In the genomic region with DNA sequence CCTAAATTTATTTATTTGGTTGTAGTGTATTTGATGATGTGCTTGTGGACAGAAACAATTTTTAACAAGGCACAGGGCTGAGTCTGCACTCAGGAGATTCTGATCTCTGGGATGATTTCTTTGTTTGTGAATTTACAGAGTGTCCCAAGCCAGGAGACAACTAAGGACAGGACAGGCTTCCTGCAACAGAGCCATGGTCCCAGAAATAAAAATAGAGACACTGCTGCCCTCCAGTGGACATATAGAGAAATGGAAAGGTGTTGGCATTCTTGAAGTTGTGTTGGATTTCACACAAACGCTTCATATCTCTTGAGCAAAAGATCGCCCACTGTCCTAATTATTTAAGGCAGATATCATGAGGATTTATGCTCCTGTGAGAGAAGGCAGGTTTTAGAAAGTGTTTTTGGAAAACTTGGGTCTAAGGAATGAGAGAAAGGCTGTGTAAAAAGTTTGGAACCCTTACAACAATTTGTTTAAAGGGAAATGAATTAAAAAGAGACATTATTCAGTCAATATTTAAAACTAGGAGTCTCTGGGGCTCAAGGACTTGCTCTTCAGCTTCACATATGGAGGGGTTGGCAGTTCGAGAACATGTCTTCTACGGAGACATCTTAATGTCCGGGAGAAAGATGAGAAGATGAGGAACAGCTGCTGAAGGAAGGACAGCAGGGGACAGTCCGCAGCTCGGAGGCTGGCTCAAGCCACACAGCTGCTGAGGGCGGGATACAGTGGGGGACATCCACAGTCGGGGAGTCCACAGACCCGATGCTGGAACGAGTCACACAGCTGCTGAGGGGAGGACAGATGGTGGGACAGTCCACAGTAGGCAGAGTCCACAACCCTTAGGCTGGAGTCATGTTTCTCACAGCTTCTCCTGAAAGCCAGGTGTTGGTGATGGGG, we compare ENCODE assay signal across 7 mouse cellular contexts.
DNase-seq lines count a peak whose midpoint lies in the region; ATAC-seq and TF ChIP-seq lines count a peak whose summit lies in the region.

No protein-coding gene starts in this region.

- intact Hi-C loops in left cerebral cortex, postnatal 14 days (cut with DNase I) = loop anchor here (5.0 kb wide), 2 partner anchors 579 to 749 kb away; no protein-coding TSS in a partner anchor

- TF ChIP-seq CTCF in Patski (IDR thresholded peaks at IDR 0.05) = peak; percentile 86

- POLR2A ChIA-PET in Patski (lab: Charles Lee) = no interaction called here

- H3K36me3 ChIP-seq in hindbrain, embryonic 13.5 days = no peaks in the 10 kb centered on the region

- in situ Hi-C loops in Patski (cut with MboI; ENCODE audit: low pct_unique_long_range_greater_than_20kb) = loop anchor here (25.0 kb wide), 1 partner anchor 1009 kb away; no protein-coding TSS in a partner anchor

- H3K27ac ChIP-seq in hindbrain, embryonic 13.5 days = no peak overlapping the region

- H3K9ac ChIP-seq in hindbrain, embryonic 13.5 days = no peak overlapping the region

- WGBS in hindbrain, embryonic 13.5 days = 53% methylated on average over 11 of the region's 11 CpGs

- CTCF ChIA-PET in Patski (lab: Charles Lee) = interaction anchor here (0.7 to 2.6 kb wide), 23 partner anchors 10 to 918 kb away, joined by 3 to 13 read pairs (median 4); no protein-coding TSS in a partner anchor

- no peak overlapping the region for H3K4me3 ChIP-seq in hindbrain, embryonic 13.5 days

- no peak overlapping the region for H3K4me2 ChIP-seq in hindbrain, embryonic 13.5 days

- DNase-seq in right cerebral cortex, adult 18-20 months = peak; percentile 46
- DNase-seq in right cerebral cortex, postnatal 4 days = no peak
- DNase-seq in Patski (ENCODE audit: low read depth, low spot score) = no peak
- peak; percentile 88 for DNase-seq in embryo, embryonic 10.5 days (ENCODE audit: low spot score)
- peak; percentile 74 to 79 for DNase-seq in left cerebral cortex, postnatal 14 days (ENCODE audit: low spot score in 2 of 2)
- DNase-seq in naive thymus-derived CD4-positive, alpha-beta T cell, adult 2 months (ENCODE audit: low read depth) = peak; percentile 67

- no peaks in the 10 kb centered on the region for H3K27me3 ChIP-seq in Patski
- no peaks in the 10 kb centered on the region for H3K27me3 ChIP-seq in hindbrain, embryonic 13.5 days

- ATAC-seq in Patski = peak; percentile 65
- 0 out of 2 replicates have a peak, but pooled peaks have one; percentile 54 for ATAC-seq in hindbrain, embryonic 13.5 days (ENCODE audit: low FRiP score)

- H3K9me3 ChIP-seq in hindbrain, embryonic 13.5 days = no peaks in the 10 kb centered on the region

- H3K4me1 ChIP-seq in hindbrain, embryonic 13.5 days (replicated peaks) = no peaks in the 10 kb centered on the region

Comparison
In these comparisons a context has a peak if more than half of its experiments do, and no peak if none do; other contexts are left out.
1. DNase-seq: peak in right cerebral cortex, adult 18-20 months (single experiment), embryo, embryonic 10.5 days (single experiment), left cerebral cortex, postnatal 14 days (2 of 2) and naive thymus-derived CD4-positive, alpha-beta T cell, adult 2 months (single experiment); none in right cerebral cortex, postnatal 4 days (single experiment) and Patski (single experiment).